Mouse (Mus musculus): ENCODE measurements at regions not wholly inside any gene's neighbourhood (a gene's known extent, or its start where the extent isn't known, plus 50 kb on each side); places are given as distances from the start of the nearest gene placed in this dataset.

GRCm38 (mm10) chr7:123589099-123589498, 88.8 kb upstream of the Zkscan2 start:
- Histone ChIP-seq H3K4me3 (ENCODE audit: low read depth, low read length) (no peak overlapping the region), H3K4me1 (ENCODE audit: control insufficient read depth, insufficient read depth, low read length) (peaks cover 4% of the 10 kb centered on the region; the same call in 1 of the 2 replicates), H3K27me3 (ENCODE audit: control insufficient read depth, insufficient read depth, low read depth, low read length) (no peaks in the 10 kb centered on the region), H3K4me2 (ENCODE audit: low read length) (no peak overlapping the region), H3K9ac (ENCODE audit: low read depth, low read length) (no peak overlapping the region), H3K9me3 (replicated peaks; ENCODE audit: control insufficient read depth, low read length, poor library complexity, severe bottlenecking) (no peaks in the 10 kb centered on the region), H3K27ac (ENCODE audit: low read length) (peak overlapping the region; percentile 9; the same call in 1 of the 2 replicates), H3K36me3 (ENCODE audit: control insufficient read depth, insufficient read depth, low read length) (no peaks in the 10 kb centered on the region)
- no peak for ATAC-seq
- WGBS = 70% methylated on average over 3 of the region's 3 CpGs

- Histone ChIP-seq H3K27ac (ENCODE audit: low read length) (peak overlapping the region; percentile 73), H3K4me1 (ENCODE audit: control insufficient read depth, insufficient read depth, low read length) (peaks cover 14% of the 10 kb centered on the region), H3K4me3 (ENCODE audit: low read depth, low read length) (no peak overlapping the region), H3K9ac (ENCODE audit: low read depth, low read length) (no peak overlapping the region), H3K36me3 (ENCODE audit: control insufficient read depth, insufficient read depth, low read length) (no peaks in the 10 kb centered on the region), H3K27me3 (ENCODE audit: control insufficient read depth, insufficient read depth, low read depth, low read length) (no peaks in the 10 kb centered on the region), H3K4me2 (ENCODE audit: low read length) (peak overlapping the region; percentile 14), H3K9me3 (replicated peaks; ENCODE audit: control insufficient read depth, low read length, poor library complexity, severe bottlenecking) (no peaks in the 10 kb centered on the region)
- 24% methylated on average over 3 of the region's 3 CpGs for WGBS
- ATAC-seq = peak; percentile 68
Observed at GRCm38 (mm10) chr7:123573721-123574120, 73.5 kb upstream of the Zkscan2 start.

GRCm38 (mm10) chr7:123572376-123572990, 72.2 kb upstream of the Zkscan2 start:
- H3K4me1 ChIP-seq (ENCODE audit: control insufficient read depth, insufficient read depth, low read length) = peaks cover 14% of the 10 kb centered on the region
- H3K9me3 ChIP-seq (replicated peaks; ENCODE audit: control insufficient read depth, low read length, poor library complexity, severe bottlenecking) = no peaks in the 10 kb centered on the region
- WGBS = 50% methylated on average over 4 of the region's 4 CpGs
- no peaks in the 10 kb centered on the region for H3K27me3 ChIP-seq (ENCODE audit: control insufficient read depth, insufficient read depth, low read depth, low read length)
- H3K27ac ChIP-seq (ENCODE audit: low read length) = no peak overlapping the region
- no peak for ATAC-seq
- no peak overlapping the region for H3K9ac ChIP-seq (ENCODE audit: low read depth, low read length)
- no peak overlapping the region for H3K4me2 ChIP-seq (ENCODE audit: low read length)
- no peak overlapping the region for H3K4me3 ChIP-seq (ENCODE audit: low read depth, low read length)
- H3K36me3 ChIP-seq (ENCODE audit: control insufficient read depth, insufficient read depth, low read length) = no peaks in the 10 kb centered on the region

GRCm38 (mm10) chr7:123566264-123566663, 66.0 kb upstream of the Zkscan2 start:
- no peak overlapping the region for H3K27ac ChIP-seq (ENCODE audit: low read length)
- H3K9me3 ChIP-seq (replicated peaks; ENCODE audit: control insufficient read depth, low read length, poor library complexity, severe bottlenecking) = no peaks in the 10 kb centered on the region
- no peaks in the 10 kb centered on the region for H3K27me3 ChIP-seq (ENCODE audit: control insufficient read depth, insufficient read depth, low read depth, low read length)
- no peak overlapping the region for H3K9ac ChIP-seq (ENCODE audit: low read depth, low read length)
- H3K4me2 ChIP-seq (ENCODE audit: low read length) = no peak overlapping the region
- no peaks in the 10 kb centered on the region for H3K36me3 ChIP-seq (ENCODE audit: control insufficient read depth, insufficient read depth, low read length)
- no peak overlapping the region for H3K4me3 ChIP-seq (ENCODE audit: low read depth, low read length)
- no peaks in the 10 kb centered on the region for H3K4me1 ChIP-seq (ENCODE audit: control insufficient read depth, insufficient read depth, low read length)
- 44% methylated on average over 1 of the region's 1 CpGs for WGBS
- ATAC-seq = no peak

DNA sequence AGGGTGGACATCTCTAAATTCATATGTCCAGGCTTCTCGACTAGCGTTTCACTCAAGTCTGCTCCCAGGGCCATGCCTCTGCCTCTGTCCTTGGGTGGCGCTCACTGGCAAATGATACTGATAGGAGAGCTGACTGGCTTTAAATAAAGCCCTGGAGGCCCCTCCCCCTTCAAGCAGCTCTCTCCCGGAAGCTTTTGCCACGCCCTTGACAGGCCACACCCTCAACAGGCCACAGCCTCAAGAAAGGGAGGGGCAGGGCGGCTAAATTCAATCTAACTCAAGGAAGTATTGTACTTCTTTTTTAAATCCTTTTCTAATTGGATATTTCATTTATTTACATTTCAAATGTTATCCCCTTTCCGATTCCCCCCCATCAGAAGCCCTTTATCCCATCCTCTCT, 59.3 kb upstream of the Zkscan2 start:
- ATAC-seq = no peak
- no peaks in the 10 kb centered on the region for H3K9me3 ChIP-seq (replicated peaks; ENCODE audit: control insufficient read depth, low read length, poor library complexity, severe bottlenecking)
- WGBS = 76% methylated on average over 7 of the region's 7 CpGs

More for the DNA sequence above, 59.3 kb upstream of the Zkscan2 start:
- Histone ChIP-seq H3K9ac (ENCODE audit: low read depth, low read length) (no peak overlapping the region), H3K4me3 (ENCODE audit: low read depth, low read length) (no peak overlapping the region), H3K27me3 (ENCODE audit: control insufficient read depth, insufficient read depth, low read depth, low read length) (no peaks in the 10 kb centered on the region), H3K4me1 (ENCODE audit: control insufficient read depth, insufficient read depth, low read length) (no peaks in the 10 kb centered on the region), H3K27ac (ENCODE audit: low read length) (no peak overlapping the region), H3K36me3 (ENCODE audit: control insufficient read depth, insufficient read depth, low read length) (no peaks in the 10 kb centered on the region), H3K4me2 (ENCODE audit: low read length) (no peak overlapping the region)
